Mouse (Mus musculus): ENCODE data around the gene Phactr4. TPM values are rescaled to one million over a fixed set of nuclear protein-coding genes. Genes with fewer than 3 reads are reported as not detected.

The Phactr4 gene
- 25.9 and 27.4 TPM in 2 replicates for polyA plus RNA-seq (2016; fragmentation: Nextera tagmentation; extraction: Ambion mirVana)

DNA sequence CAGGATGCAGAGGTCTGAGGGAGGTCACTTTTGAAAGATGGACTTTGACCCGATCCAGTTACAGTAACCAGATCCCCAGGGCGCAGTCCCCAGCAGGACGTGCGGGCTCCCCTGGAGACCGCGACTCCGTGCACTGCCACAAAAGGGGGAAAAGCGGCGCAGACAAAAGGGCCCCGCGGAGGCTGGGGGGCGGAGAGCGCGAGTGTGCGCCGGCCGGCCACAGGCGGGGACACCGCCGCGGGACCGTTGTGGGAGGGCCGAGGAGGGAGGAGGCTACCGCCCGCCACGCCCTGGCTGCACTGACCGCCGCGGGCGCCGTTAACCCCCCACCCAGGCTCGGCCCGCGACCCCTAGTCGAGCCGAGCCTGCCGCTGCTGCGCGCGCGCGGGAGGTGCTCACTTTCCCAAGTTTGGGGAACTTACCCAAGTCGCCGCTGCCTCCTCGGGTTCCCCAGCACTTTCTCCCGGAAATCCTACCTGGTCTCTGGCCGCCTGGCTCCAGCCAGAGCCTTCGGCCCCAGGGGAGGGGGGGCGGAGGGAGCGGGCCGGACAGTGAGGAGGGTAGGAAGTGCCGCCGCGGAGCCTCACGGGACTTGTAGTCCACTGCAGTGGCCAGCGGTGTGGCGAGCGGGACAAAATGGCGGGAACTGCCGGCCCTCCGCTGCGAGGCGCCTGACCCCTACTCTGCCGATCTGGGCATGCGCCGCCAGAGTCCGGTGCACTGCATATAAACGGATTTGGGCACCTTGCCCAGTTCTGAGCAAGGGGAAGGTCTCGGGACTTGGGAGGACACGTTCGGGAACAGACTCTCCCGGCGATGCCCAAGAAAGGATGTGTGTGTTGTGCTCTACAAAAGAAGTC is at the start of gene Phactr4:
Gene Phactr4 (minus strand): TSS at position 567 of the 860 bp plus-strand sequence.
- peak within 1 kb of the TSS; percentile 86 for H3K4me3 ChIP-seq
- no peaks in the 10 kb centered on the region for H3K9me3 ChIP-seq
- no peaks in the 10 kb centered on the region for H3K27me3 ChIP-seq (replicated peaks; ENCODE audit: low read depth, poor library complexity, severe bottlenecking)
- no peaks in the 10 kb centered on the region for H3K36me3 ChIP-seq (replicated peaks)
- peaks cover 22% of the 10 kb centered on the region for H3K4me1 ChIP-seq
- peak within 1 kb of the TSS; percentile 98 for H3K27ac ChIP-seq (replicated peaks)
- DNase-seq (ENCODE audit: low spot score): peak; percentile 99
- under 1% methylated on average over 73 of the region's 73 CpGs for WGBS

GRCm38 (mm10) chr4:132469873-132470272 is 47.6 kb upstream of the Phactr4 start:
- H3K4me3 ChIP-seq: 0 out of 2 replicates have a peak overlapping the region, but pooled peaks have one; percentile 2
- peaks cover 17% of the 10 kb centered on the region for H3K4me1 ChIP-seq
- no peaks in the 10 kb centered on the region for H3K27me3 ChIP-seq (replicated peaks; ENCODE audit: low read depth, poor library complexity, severe bottlenecking)
- peak; percentile 31 for DNase-seq (ENCODE audit: low spot score)
- peak overlapping the region; percentile 32; the same call in 1 of the 2 replicates for H3K27ac ChIP-seq (replicated peaks)
- no peaks in the 10 kb centered on the region for H3K9me3 ChIP-seq
- WGBS: 6% methylated on average over 3 of the region's 3 CpGs
- no peaks in the 10 kb centered on the region for H3K36me3 ChIP-seq (replicated peaks)

- H3K27ac ChIP-seq (replicated peaks): peak overlapping the region; percentile 87
- H3K9me3 ChIP-seq: no peaks in the 10 kb centered on the region
- H3K36me3 ChIP-seq (replicated peaks): peaks cover 29% of the 10 kb centered on the region
- peaks cover 18% of the 10 kb centered on the region for H3K4me1 ChIP-seq
- no peaks in the 10 kb centered on the region for H3K27me3 ChIP-seq (replicated peaks; ENCODE audit: low read depth, poor library complexity, severe bottlenecking)
- H3K4me3 ChIP-seq: peak overlapping the region; percentile 80
- WGBS: 4% methylated on average over 5 of the region's 5 CpGs
- no peak for DNase-seq (ENCODE audit: low spot score)
These were observed 41.9 kb upstream of the Phactr4 start for GRCm38 (mm10) chr4:132464255-132464613.

DNA sequence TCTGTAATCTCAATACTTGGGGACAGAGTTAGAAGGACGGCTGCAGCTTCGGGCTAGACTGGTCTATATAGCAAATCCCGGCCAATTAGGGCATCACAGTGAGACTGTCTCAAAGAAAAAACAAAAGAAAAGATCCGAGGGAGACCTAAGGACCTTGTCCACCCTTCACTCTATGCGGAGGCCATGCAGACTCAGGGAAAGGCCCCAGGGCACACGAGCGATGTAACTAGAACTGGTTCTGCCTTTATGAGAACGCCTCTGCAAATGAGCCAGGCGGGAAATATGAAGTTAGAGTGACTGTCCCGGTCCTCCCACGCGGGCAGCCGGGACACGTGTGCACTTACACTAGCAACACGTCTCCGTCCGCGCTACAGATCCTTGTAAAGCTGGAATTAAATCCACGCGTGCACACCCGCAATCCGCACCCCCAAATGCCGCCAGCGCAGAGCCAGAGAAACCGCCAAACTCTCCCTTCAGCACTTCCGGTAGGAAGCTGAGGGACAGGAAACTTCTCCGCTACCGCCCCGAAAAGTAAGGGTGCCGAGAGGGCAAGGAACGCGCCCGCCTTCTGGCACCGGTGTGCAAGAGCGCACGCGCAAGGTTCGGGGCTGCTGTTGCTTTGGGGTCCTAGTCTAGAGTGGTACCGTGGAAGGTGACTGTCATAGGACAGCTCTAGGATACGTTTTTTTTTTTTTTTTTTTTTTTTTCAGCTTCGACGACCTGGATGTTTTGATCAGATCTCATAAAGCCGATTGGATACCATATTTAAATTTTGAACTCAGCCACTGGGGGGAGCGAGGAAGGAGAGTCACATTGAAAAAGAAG is 41.4 kb upstream of the Phactr4 start, which contains the start of gene Med18:
Gene Med18 (minus strand): TSS at position 492 of the 825 bp plus-strand sequence.
- under 1% methylated on average over 44 of the region's 44 CpGs for WGBS
- peak; percentile 96 for DNase-seq (ENCODE audit: low spot score)

DNA sequence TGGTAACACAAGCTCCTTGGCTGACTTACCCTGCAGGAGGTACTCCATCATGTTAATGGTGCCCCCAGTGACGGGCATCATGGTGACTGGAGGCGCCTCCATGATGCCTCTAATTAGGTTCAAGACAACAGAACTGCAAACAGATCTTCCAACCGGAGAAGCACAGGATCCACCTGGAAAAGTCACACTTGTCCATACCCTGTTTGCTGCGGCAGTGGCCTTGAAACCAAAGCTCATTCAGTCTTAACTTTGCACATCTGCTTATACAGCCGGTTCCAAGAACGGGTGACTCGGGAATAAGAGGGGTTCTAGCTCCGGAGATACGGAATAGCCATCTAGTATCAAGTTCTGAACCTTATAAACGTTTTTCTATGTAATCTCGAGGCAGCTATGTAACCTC is 40.5 kb upstream of the Phactr4 start:
- no peak for DNase-seq (ENCODE audit: low spot score)
- H3K27me3 ChIP-seq (replicated peaks; ENCODE audit: low read depth, poor library complexity, severe bottlenecking): no peaks in the 10 kb centered on the region
- peak overlapping the region; percentile 80 for H3K4me3 ChIP-seq
- H3K36me3 ChIP-seq (replicated peaks): peaks cover 43% of the 10 kb centered on the region
- WGBS: 13% methylated on average over 11 of the region's 11 CpGs
- peaks cover 18% of the 10 kb centered on the region for H3K4me1 ChIP-seq
- H3K27ac ChIP-seq (replicated peaks): peak overlapping the region; percentile 87
- H3K9me3 ChIP-seq: no peaks in the 10 kb centered on the region

More for the DNA sequence above, 41.4 kb upstream of the Phactr4 start, which contains the start of gene Med18:
- peak within 1 kb of the TSS; percentile 87 for H3K27ac ChIP-seq (replicated peaks)
- peaks cover 35% of the 10 kb centered on the region for H3K36me3 ChIP-seq (replicated peaks)
- no peaks in the 10 kb centered on the region for H3K9me3 ChIP-seq
- H3K27me3 ChIP-seq (replicated peaks; ENCODE audit: low read depth, poor library complexity, severe bottlenecking): no peaks in the 10 kb centered on the region
- H3K4me3 ChIP-seq: peak within 1 kb of the TSS; percentile 80
- peaks cover 18% of the 10 kb centered on the region for H3K4me1 ChIP-seq

GRCm38 (mm10) chr4:132460225-132460624 is 37.9 kb upstream of the Phactr4 start:
- H3K36me3 ChIP-seq (replicated peaks): peaks cover 57% of the 10 kb centered on the region
- no peaks in the 10 kb centered on the region for H3K9me3 ChIP-seq
- H3K27ac ChIP-seq (replicated peaks): no peak overlapping the region
- no peak overlapping the region for H3K4me3 ChIP-seq
- H3K27me3 ChIP-seq (replicated peaks; ENCODE audit: low read depth, poor library complexity, severe bottlenecking): no peaks in the 10 kb centered on the region
- DNase-seq (ENCODE audit: low spot score): no peak
- H3K4me1 ChIP-seq: peaks cover 18% of the 10 kb centered on the region
- 91% methylated on average over 8 of the region's 8 CpGs for WGBS

DNA sequence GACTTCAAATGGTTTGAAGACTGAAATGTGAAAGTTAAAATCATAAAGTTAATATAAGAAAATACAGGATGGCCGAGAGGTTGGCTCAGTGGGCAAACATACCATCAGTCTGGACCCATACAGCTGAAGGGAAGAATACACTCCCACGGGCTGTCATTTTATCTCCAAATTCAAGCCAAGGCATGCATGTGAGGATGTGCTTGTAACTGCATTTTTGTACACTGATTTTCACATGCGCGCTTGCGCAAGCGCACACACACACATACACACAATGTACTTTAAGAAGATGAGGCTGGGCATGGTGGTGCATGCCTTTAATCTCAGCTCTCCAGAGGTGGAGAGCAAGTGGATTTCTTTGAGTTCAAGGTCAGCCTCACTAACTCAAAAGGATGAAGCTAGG is 33.3 kb upstream of the Phactr4 start:
- H3K27ac ChIP-seq (replicated peaks): no peak overlapping the region
- no peaks in the 10 kb centered on the region for H3K9me3 ChIP-seq
- H3K4me3 ChIP-seq: no peak overlapping the region
- peaks cover 41% of the 10 kb centered on the region for H3K36me3 ChIP-seq (replicated peaks)
- no peak for DNase-seq (ENCODE audit: low spot score)
- H3K4me1 ChIP-seq: no peaks in the 10 kb centered on the region
- WGBS: 96% methylated on average over 6 of the region's 6 CpGs
- no peaks in the 10 kb centered on the region for H3K27me3 ChIP-seq (replicated peaks; ENCODE audit: low read depth, poor library complexity, severe bottlenecking)

DNA sequence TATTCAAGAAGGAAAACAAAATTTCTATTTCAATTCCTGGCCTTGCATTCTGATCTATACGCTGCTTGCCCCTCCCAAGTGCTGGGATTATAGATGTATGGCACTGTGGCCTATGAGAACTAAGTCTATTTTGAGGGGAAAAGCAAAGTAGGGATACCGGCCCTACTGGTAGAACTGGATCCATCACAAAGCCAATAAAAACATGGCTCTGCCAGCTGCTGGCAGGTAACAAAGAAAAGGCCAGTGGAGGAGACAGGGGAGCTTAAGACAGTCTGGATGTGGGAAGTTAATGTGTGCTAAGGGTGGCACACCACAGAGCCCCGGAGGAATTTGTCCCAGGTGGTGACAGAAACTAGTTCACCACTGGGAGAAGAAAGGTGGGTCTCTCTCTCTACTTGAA is 32.9 kb upstream of the Phactr4 start:
- no peak overlapping the region for H3K4me3 ChIP-seq
- WGBS: 78% methylated on average over 3 of the region's 3 CpGs
- H3K27me3 ChIP-seq (replicated peaks; ENCODE audit: low read depth, poor library complexity, severe bottlenecking): no peaks in the 10 kb centered on the region
- H3K36me3 ChIP-seq (replicated peaks): peaks cover 37% of the 10 kb centered on the region
- H3K4me1 ChIP-seq: no peaks in the 10 kb centered on the region
- DNase-seq (ENCODE audit: low spot score): no peak
- H3K27ac ChIP-seq (replicated peaks): no peak overlapping the region
- no peaks in the 10 kb centered on the region for H3K9me3 ChIP-seq

GRCm38 (mm10) chr4:132454216-132454615 is 31.9 kb upstream of the Phactr4 start:
- no peaks in the 10 kb centered on the region for H3K27me3 ChIP-seq (replicated peaks; ENCODE audit: low read depth, poor library complexity, severe bottlenecking)
- no peaks in the 10 kb centered on the region for H3K9me3 ChIP-seq
- 83% methylated on average over 6 of the region's 6 CpGs for WGBS
- no peak for DNase-seq (ENCODE audit: low spot score)
- H3K4me3 ChIP-seq: no peak overlapping the region
- peaks cover 28% of the 10 kb centered on the region for H3K36me3 ChIP-seq (replicated peaks)
- no peak overlapping the region for H3K27ac ChIP-seq (replicated peaks)
- no peaks in the 10 kb centered on the region for H3K4me1 ChIP-seq

- Histone ChIP-seq H3K36me3 (replicated peaks) (no peaks in the 10 kb centered on the region), H3K27ac (replicated peaks) (no peak overlapping the region), H3K9me3 (no peaks in the 10 kb centered on the region), H3K4me3 (no peak overlapping the region), H3K27me3 (replicated peaks; ENCODE audit: low read depth, poor library complexity, severe bottlenecking) (no peaks in the 10 kb centered on the region), H3K4me1 (no peaks in the 10 kb centered on the region)
- WGBS: 89% methylated on average over 3 of the region's 3 CpGs
- DNase-seq (ENCODE audit: low spot score): no peak
These were observed 27.5 kb upstream of the Phactr4 start for GRCm38 (mm10) chr4:132449778-132450177.

DNA sequence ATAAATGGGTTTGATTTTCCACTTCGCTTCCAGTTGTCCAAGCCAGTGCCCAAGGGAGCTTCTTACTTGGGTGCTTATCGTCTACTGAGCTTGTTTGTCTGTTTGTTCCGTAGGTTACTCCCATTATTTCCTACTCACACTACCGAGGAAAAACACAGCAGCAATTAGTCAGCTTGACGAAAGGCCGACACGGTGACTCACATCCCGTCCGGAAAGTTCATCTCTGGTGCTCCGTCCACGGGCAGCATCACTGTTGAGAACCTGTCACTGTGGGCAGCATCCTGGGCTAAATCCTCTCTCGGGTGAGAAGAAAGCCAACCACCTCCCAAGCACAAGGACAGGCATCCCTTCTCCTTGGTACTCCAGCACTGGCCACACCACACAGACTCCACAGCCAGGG is 23.8 kb upstream of the Phactr4 start:
- Histone ChIP-seq H3K4me3 (no peak overlapping the region), H3K27ac (replicated peaks) (no peak overlapping the region), H3K27me3 (replicated peaks; ENCODE audit: low read depth, poor library complexity, severe bottlenecking) (no peaks in the 10 kb centered on the region), H3K9me3 (no peaks in the 10 kb centered on the region), H3K4me1 (no peaks in the 10 kb centered on the region), H3K36me3 (replicated peaks) (no peaks in the 10 kb centered on the region)
- DNase-seq (ENCODE audit: low spot score): no peak
- WGBS: 88% methylated on average over 12 of the region's 12 CpGs

GRCm38 (mm10) chr4:132444516-132444915 is 22.2 kb upstream of the Phactr4 start:
- Histone ChIP-seq H3K36me3 (replicated peaks) (no peaks in the 10 kb centered on the region), H3K9me3 (no peaks in the 10 kb centered on the region), H3K4me3 (no peak overlapping the region), H3K4me1 (no peaks in the 10 kb centered on the region), H3K27ac (replicated peaks) (no peak overlapping the region), H3K27me3 (replicated peaks; ENCODE audit: low read depth, poor library complexity, severe bottlenecking) (no peaks in the 10 kb centered on the region)
- 83% methylated on average over 8 of the region's 8 CpGs for WGBS
- DNase-seq (ENCODE audit: low spot score): no peak

Measured in embryonic facial prominence, embryonic 10.5 days (tissue).